Mouse (Mus musculus) testis, adult 2 months (tissue): Measurements from ENCODE around the gene Gm6871. TPM values are rescaled to one million over a fixed set of nuclear protein-coding genes. Genes with fewer than 3 reads are reported as not detected.
"Not testable (repeated sequence)": the region's sequence is repeated elsewhere in the genome, so short reads cannot be mapped to it uniquely, and the experiment has no call there.

Experiments used
- H3K27ac ChIP-seq: fragments of 200-500 bp; 2 replicates; pipeline ENCODE4 v1.5.1; 2012; ENCODE audit warnings: low read depth, low read length; ENCODE audit not compliant: control insufficient read depth, insufficient read depth
- H3K27me3 ChIP-seq: fragments of 200-500 bp; 2 replicates; pipeline ENCODE4 v1.6.1; 2012; ENCODE audit warnings: mild to moderate bottlenecking, low read length, moderate library complexity; ENCODE audit not compliant: control insufficient read depth, insufficient read depth
- H3K36me3 ChIP-seq: fragments of 200-500 bp; 2 replicates; pipeline ENCODE4 v1.6.1; 2012; ENCODE audit warnings: mild to moderate bottlenecking, low read length; ENCODE audit not compliant: control insufficient read depth, insufficient read depth
- H3K4me1 ChIP-seq: fragments of 200-500 bp; 2 replicates; pipeline ENCODE4 v1.6.1; 2012; ENCODE audit warnings: low read length; ENCODE audit not compliant: control insufficient read depth, insufficient read depth
- H3K4me3 ChIP-seq: fragments of 200-500 bp; 2 replicates; pipeline ENCODE4 v1.5.1; 2012; ENCODE audit warnings: low read depth, mild to moderate bottlenecking, low read length, moderate library complexity, mixed read lengths; ENCODE audit not compliant: control insufficient read depth
- CTCF ChIP-seq: fragments of 200-500 bp; IDR thresholded peaks from 2 replicates; pipeline ENCODE4 v1.5.1; 2012; ENCODE audit warnings: low read depth, mild to moderate bottlenecking, inconsistent platforms, low read length, moderate library complexity; ENCODE audit not compliant: control insufficient read depth, insufficient read depth, insufficient replicate concordance
- POLR2A ChIP-seq: fragments of 200-500 bp; IDR thresholded peaks from 2 replicates; pipeline ENCODE4 v1.6.1; 2012; ENCODE audit warnings: low read depth, mild to moderate bottlenecking, inconsistent platforms, low read length, moderate library complexity; ENCODE audit not compliant: control insufficient read depth
- polyA plus RNA-seq: library from polyadenylated mRNA; depleted of rRNA; stranded (reverse); fragments of >200 nt; gene quantifications from 2 replicates; pipeline ENCODE4 v1.2.3, GENCODE M21; 2012; rRNA removed

Gm6871 gene
- polyA plus RNA-seq = 0.72 and 1.1 TPM in 2 replicates

GRCm38 (mm10) chr7:41573562-41573961, at the start of gene Gm6871:
Gm6871 (minus strand) TSS chr7:41573662.
- not testable (repeated sequence) for H3K36me3 ChIP-seq, H3K27me3 ChIP-seq, H3K4me3 ChIP-seq, H3K27ac ChIP-seq, H3K4me1 ChIP-seq

GRCm38 (mm10) chr7:41616241-41616640, 42.8 kb upstream of the Gm6871 start:
- not testable (repeated sequence) for H3K36me3 ChIP-seq, H3K4me3 ChIP-seq, H3K27ac ChIP-seq, H3K4me1 ChIP-seq, H3K27me3 ChIP-seq

GRCm38 (mm10) chr7:41611654-41612053, 38.2 kb upstream of the Gm6871 start:
- H3K27me3 ChIP-seq = no peaks in the 10 kb centered on the region
- no peaks in the 10 kb centered on the region for H3K4me1 ChIP-seq
- no peak for TF ChIP-seq POLR2A
- no peak for TF ChIP-seq CTCF
- no peaks in the 10 kb centered on the region for H3K36me3 ChIP-seq
- H3K27ac ChIP-seq = no peak overlapping the region
- H3K4me3 ChIP-seq = no peak overlapping the region

GRCm38 (mm10) chr7:41599932-41600548, 26.6 kb upstream of the Gm6871 start:
- H3K36me3 ChIP-seq = no peaks in the 10 kb centered on the region
- no peaks in the 10 kb centered on the region; the same call in 1 of the 2 replicates for H3K4me1 ChIP-seq
- H3K27me3 ChIP-seq = no peaks in the 10 kb centered on the region
- H3K27ac ChIP-seq = no peak overlapping the region
- peak overlapping the region; percentile 93; the same call in 1 of the 2 replicates for H3K4me3 ChIP-seq
- TF ChIP-seq POLR2A = no peak
- no peak for TF ChIP-seq CTCF

GRCm38 (mm10) chr7:41599034-41599813, 25.8 kb upstream of the Gm6871 start, which contains the start of gene 2610021A01Rik:
2610021A01Rik (plus strand) TSS chr7:41599230.
- Histone ChIP-seq H3K27ac (peak within 1 kb of the TSS; percentile 61), H3K36me3 (no peaks in the 10 kb centered on the region), H3K4me1 (no peaks in the 10 kb centered on the region; the same call in 1 of the 2 replicates), H3K27me3 (no peaks in the 10 kb centered on the region), H3K4me3 (peak within 1 kb of the TSS; percentile 93)
- TF ChIP-seq POLR2A = peak; percentile 70
- no peak for TF ChIP-seq CTCF

- H3K27me3 ChIP-seq = no peaks in the 10 kb centered on the region
- no peaks in the 10 kb centered on the region; the same call in 1 of the 2 replicates for H3K4me1 ChIP-seq
- H3K4me3 ChIP-seq = peak overlapping the region; percentile 93
- H3K36me3 ChIP-seq = no peaks in the 10 kb centered on the region
- peak overlapping the region; percentile 4; the same call in 1 of the 2 replicates for H3K27ac ChIP-seq
- TF ChIP-seq POLR2A = no peak
- TF ChIP-seq CTCF = no peak
These were observed 25.2 kb upstream of the Gm6871 start for GRCm38 (mm10) chr7:41598615-41599014.

GRCm38 (mm10) chr7:41587831-41588230, 14.4 kb upstream of the Gm6871 start:
- not testable (repeated sequence) for H3K36me3 ChIP-seq, H3K4me1 ChIP-seq, H3K27ac ChIP-seq, H3K27me3 ChIP-seq, H3K4me3 ChIP-seq

GRCm38 (mm10) chr7:41582028-41582427, 8.6 kb upstream of the Gm6871 start:
- H3K27me3 ChIP-seq = no peaks in the 10 kb centered on the region
- H3K4me3 ChIP-seq = no peak overlapping the region

More at GRCm38 (mm10) chr7:41582028-41582427, 8.6 kb upstream of the Gm6871 start:
- TF ChIP-seq CTCF = no peak
- TF ChIP-seq POLR2A = no peak
- no peaks in the 10 kb centered on the region for H3K4me1 ChIP-seq
- H3K27ac ChIP-seq = no peak overlapping the region
- H3K36me3 ChIP-seq = no peaks in the 10 kb centered on the region
